Comparison of ENCODE assay signal across 8 mouse cellular contexts in the genomic region with DNA sequence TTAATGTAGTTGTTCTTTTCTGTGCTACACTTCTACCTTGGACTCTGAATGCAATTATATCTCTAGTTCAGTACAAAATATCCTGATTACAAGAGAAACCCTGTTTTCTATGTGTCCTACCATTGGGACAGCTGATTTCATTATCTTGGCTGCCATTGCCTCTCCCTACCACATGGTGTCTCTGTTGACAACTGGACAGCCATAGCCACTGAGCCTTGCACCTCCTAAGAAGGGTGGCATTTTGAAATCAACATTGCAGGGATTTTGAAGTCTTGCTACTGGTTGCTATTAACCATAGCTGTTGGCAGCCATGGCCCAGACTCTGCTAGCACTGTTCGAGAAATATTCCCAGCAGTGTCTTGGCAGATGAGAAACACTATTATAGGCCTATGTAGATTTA. TPM values are rescaled to one million over a fixed set of nuclear protein-coding genes. Genes with fewer than 3 reads are reported as not detected.
DNase-seq lines count a peak whose midpoint lies in the region; ATAC-seq and TF ChIP-seq lines count a peak whose summit lies in the region.

No protein-coding gene starts in this region.

- no peak overlapping the region for H3K4me2 ChIP-seq in intestine, postnatal 0 days (replicated peaks; ENCODE audit: low read depth)
- H3K4me2 ChIP-seq in midbrain, embryonic 13.5 days (replicated peaks) = no peak overlapping the region

- no peak overlapping the region for H3K4me3 ChIP-seq in intestine, postnatal 0 days (ENCODE audit: low read depth, low read length)
- no peak overlapping the region for H3K4me3 ChIP-seq in midbrain, embryonic 13.5 days (replicated peaks)

- no peak overlapping the region for H3K27ac ChIP-seq in intestine, postnatal 0 days (ENCODE audit: low read depth, low read length)
- H3K27ac ChIP-seq in midbrain, embryonic 13.5 days = no peak overlapping the region

- TF ChIP-seq CTCF in intestine, postnatal 0 days (IDR thresholded peaks at IDR 0.05; ENCODE audit: low read depth) = peak; percentile 95

- H3K9me3 ChIP-seq in intestine, postnatal 0 days (ENCODE audit: control insufficient read depth) = no peaks in the 10 kb centered on the region
- H3K9me3 ChIP-seq in midbrain, embryonic 13.5 days = no peaks in the 10 kb centered on the region

- DNase-seq in spleen, postnatal 36 days (ENCODE audit: low spot score in 2 of 2) = peak; percentile 6
- no peak for DNase-seq in spleen, adult 12 weeks (ENCODE audit: low spot score)
- peak; percentile 45 for DNase-seq in cerebellum, adult 9-10 months
- DNase-seq in frontal cortex, postnatal 10 days (ENCODE audit: low spot score in 2 of 2) = peak; percentile 6 to 27
- DNase-seq in left cerebral cortex, postnatal 10 days (ENCODE audit: extremely low spot score in 1 of 2, low spot score in 2 of 2) = peak; percentile 36 to 57
- peak; percentile 32 for DNase-seq in skeletal muscle tissue, adult 2 months (ENCODE audit: low read depth, low spot score)

- intact Hi-C loops in left cerebral cortex, postnatal 10 days (cut with DNase I) = loop anchor here (5.0 kb wide), 2 partner anchors 824 to 969 kb away; no protein-coding TSS in a partner anchor

- 20% methylated on average over 1 of the region's 1 CpGs for WGBS in intestine, postnatal 0 days
- 54% methylated on average over 1 of the region's 1 CpGs for WGBS in midbrain, embryonic 13.5 days

- no peak overlapping the region for H3K9ac ChIP-seq in intestine, postnatal 0 days (ENCODE audit: low read depth, low read length)
- H3K9ac ChIP-seq in midbrain, embryonic 13.5 days (replicated peaks) = no peak overlapping the region

- H3K27me3 ChIP-seq in intestine, postnatal 0 days (replicated peaks; ENCODE audit: control insufficient read depth, insufficient read depth, low read length) = no peaks in the 10 kb centered on the region
- H3K27me3 ChIP-seq in midbrain, embryonic 13.5 days = no peaks in the 10 kb centered on the region

- H3K4me1 ChIP-seq in intestine, postnatal 0 days (replicated peaks; ENCODE audit: control insufficient read depth, insufficient read depth, low read length) = no peaks in the 10 kb centered on the region
- no peaks in the 10 kb centered on the region for H3K4me1 ChIP-seq in midbrain, embryonic 13.5 days (replicated peaks)

- no peaks in the 10 kb centered on the region for H3K36me3 ChIP-seq in intestine, postnatal 0 days (ENCODE audit: control insufficient read depth, insufficient read depth)
- H3K36me3 ChIP-seq in midbrain, embryonic 13.5 days = no peaks in the 10 kb centered on the region

- peak; percentile 43; the same call in 1 of the 2 replicates for ATAC-seq in intestine, postnatal 0 days
- peak; percentile 87 for ATAC-seq in midbrain, embryonic 13.5 days

RNA-seq across cellular contexts. Expression of a gene that starts 45.1 kb away (rescaled TPM):
- 0.99 and 1.7 TPM in 2 replicates for polyA plus RNA-seq in intestine, postnatal 0 days (2015; fragmentation: Nextera tagmentation; extraction: Ambion mirVana)
- total RNA-seq in left cerebral cortex, postnatal 10 days (2021) = 100 to 1,000 TPM; 149 to 160 TPM
- 12.7 and 15.2 TPM in 2 replicates for polyA plus RNA-seq in midbrain, embryonic 13.5 days (2015; fragmentation: Nextera tagmentation; extraction: Ambion mirVana)
